ENCODE assay signal across 14 mouse cellular contexts in genomic region chr5:44473857-44474762, GRCm38 (mm10).
A peak's percentile ranks its signal among the peaks of the same experiment; 100 is the strongest.
DNase-seq lines count a peak whose midpoint lies in the region; ATAC-seq lines count a peak whose summit lies in the region.
"Had no signal": no experiment of that assay in that cellular context is flagged by ENCODE, and none has a peak within 500 bp of the region (broad histone marks: within the 10 kb centered on the region; RNA-seq: fewer than 3 reads in every experiment).

No protein-coding gene starts in this region.

- DNase-seq in hindbrain, embryonic 11.5 days (ENCODE audit: low spot score) = no peak
- DNase-seq in spleen, adult 18-20 months = no peak
- DNase-seq in T-cell, adult 2 months (ENCODE audit: low spot score) = no peak
- DNase-seq: cerebellum, adult 8-10 months; kidney, adult 18-20 months; lung, adult 18-20 months; right cerebral cortex, postnatal 14 days had no signal

- 0 out of 2 replicates have a peak overlapping the region, but pooled peaks have one; percentile 40 for H3K27ac ChIP-seq in hindbrain, embryonic 13.5 days
- H3K27ac ChIP-seq in hindbrain, embryonic 11.5 days (ENCODE audit: low read depth, low read length) = no peak overlapping the region
- H3K27ac ChIP-seq in forebrain, embryonic 12.5 days = 0 out of 2 replicates have a peak overlapping the region, but pooled peaks have one; percentile 42
- H3K27ac ChIP-seq in hindbrain, embryonic 15.5 days (replicated peaks) = no peak overlapping the region
- H3K27ac ChIP-seq in neural tube, embryonic 13.5 days (replicated peaks) = no peak overlapping the region
- H3K27ac ChIP-seq: heart, embryonic 13.5 days; left cerebral cortex, adult 2 months; macrophage had no signal

- peak; percentile 86 for ATAC-seq in hindbrain, embryonic 13.5 days (ENCODE audit: low FRiP score)
- ATAC-seq in hindbrain, embryonic 11.5 days (ENCODE audit: low FRiP score) = no peak
- peak; percentile 84; the same call in 1 of the 2 replicates for ATAC-seq in forebrain, embryonic 12.5 days (ENCODE audit: low FRiP score)
- peak; percentile 76 for ATAC-seq in hindbrain, embryonic 15.5 days (ENCODE audit: low FRiP score, low read depth)
- ATAC-seq in neural tube, embryonic 13.5 days (ENCODE audit: low read depth) = peak; percentile 76

- 0 out of 2 replicates have a peak, but pooled peaks cover 1% of the 10 kb centered on the region for H3K27me3 ChIP-seq in hindbrain, embryonic 13.5 days
- H3K27me3 ChIP-seq in hindbrain, embryonic 11.5 days (ENCODE audit: control insufficient read depth, insufficient read depth, low read length) = no peaks in the 10 kb centered on the region
- H3K27me3 ChIP-seq in forebrain, embryonic 12.5 days = 0 out of 2 replicates have a peak, but pooled peaks cover 4% of the 10 kb centered on the region
- no peaks in the 10 kb centered on the region for H3K27me3 ChIP-seq in hindbrain, embryonic 15.5 days
- no peaks in the 10 kb centered on the region for H3K27me3 ChIP-seq in neural tube, embryonic 13.5 days
- H3K27me3 ChIP-seq: heart, embryonic 13.5 days had no signal

- no peak overlapping the region for H3K4me2 ChIP-seq in hindbrain, embryonic 13.5 days
- no peak overlapping the region for H3K4me2 ChIP-seq in hindbrain, embryonic 11.5 days (replicated peaks; ENCODE audit: low read depth, low read length)
- no peak overlapping the region for H3K4me2 ChIP-seq in forebrain, embryonic 12.5 days
- H3K4me2 ChIP-seq in hindbrain, embryonic 15.5 days = no peak overlapping the region
- H3K4me2 ChIP-seq in neural tube, embryonic 13.5 days = no peak overlapping the region
- H3K4me2 ChIP-seq: heart, embryonic 13.5 days had no signal

- H3K4me3 ChIP-seq in hindbrain, embryonic 13.5 days = no peak overlapping the region
- no peak overlapping the region for H3K4me3 ChIP-seq in hindbrain, embryonic 11.5 days (ENCODE audit: low read depth, low read length)
- no peak overlapping the region for H3K4me3 ChIP-seq in forebrain, embryonic 12.5 days (replicated peaks)
- H3K4me3 ChIP-seq in hindbrain, embryonic 15.5 days = no peak overlapping the region
- no peak overlapping the region for H3K4me3 ChIP-seq in neural tube, embryonic 13.5 days
- H3K4me3 ChIP-seq: heart, embryonic 13.5 days; left cerebral cortex, adult 2 months had no signal

- H3K9me3 ChIP-seq in hindbrain, embryonic 13.5 days = no peaks in the 10 kb centered on the region
- H3K9me3 ChIP-seq in hindbrain, embryonic 11.5 days (ENCODE audit: control insufficient read depth, low read length) = no peaks in the 10 kb centered on the region
- no peaks in the 10 kb centered on the region for H3K9me3 ChIP-seq in forebrain, embryonic 12.5 days
- no peaks in the 10 kb centered on the region for H3K9me3 ChIP-seq in hindbrain, embryonic 15.5 days
- H3K9me3 ChIP-seq in neural tube, embryonic 13.5 days = no peaks in the 10 kb centered on the region
- H3K9me3 ChIP-seq: heart, embryonic 13.5 days had no signal

- H3K36me3 ChIP-seq in hindbrain, embryonic 13.5 days = no peaks in the 10 kb centered on the region
- H3K36me3 ChIP-seq in hindbrain, embryonic 11.5 days (ENCODE audit: control insufficient read depth, insufficient read depth, low read length) = no peaks in the 10 kb centered on the region
- no peaks in the 10 kb centered on the region for H3K36me3 ChIP-seq in forebrain, embryonic 12.5 days (replicated peaks)
- no peaks in the 10 kb centered on the region for H3K36me3 ChIP-seq in hindbrain, embryonic 15.5 days
- H3K36me3 ChIP-seq in neural tube, embryonic 13.5 days = no peaks in the 10 kb centered on the region
- H3K36me3 ChIP-seq: heart, embryonic 13.5 days had no signal

- H3K4me1 ChIP-seq in hindbrain, embryonic 13.5 days (replicated peaks) = peaks cover 10% of the 10 kb centered on the region; the same call in 1 of the 2 replicates
- no peaks in the 10 kb centered on the region for H3K4me1 ChIP-seq in hindbrain, embryonic 11.5 days (replicated peaks; ENCODE audit: control insufficient read depth, insufficient read depth, low read length)
- H3K4me1 ChIP-seq in forebrain, embryonic 12.5 days = 0 out of 2 replicates have a peak, but pooled peaks cover 5% of the 10 kb centered on the region
- H3K4me1 ChIP-seq in hindbrain, embryonic 15.5 days (replicated peaks) = 0 out of 2 replicates have a peak, but pooled peaks cover 6% of the 10 kb centered on the region
- peaks cover 14% of the 10 kb centered on the region; the same call in 1 of the 2 replicates for H3K4me1 ChIP-seq in neural tube, embryonic 13.5 days (replicated peaks)
- H3K4me1 ChIP-seq: heart, embryonic 13.5 days had no signal

- WGBS in hindbrain, embryonic 13.5 days = 68% methylated on average over 10 of the region's 10 CpGs
- WGBS in hindbrain, embryonic 11.5 days = 86% methylated on average over 7 of the region's 10 CpGs
- 65% methylated on average over 9 of the region's 10 CpGs for WGBS in forebrain, embryonic 12.5 days
- 66% methylated on average over 10 of the region's 10 CpGs for WGBS in hindbrain, embryonic 15.5 days
- 58% methylated on average over 10 of the region's 10 CpGs for WGBS in neural tube, embryonic 13.5 days

- H3K9ac ChIP-seq in hindbrain, embryonic 13.5 days = no peak overlapping the region
- H3K9ac ChIP-seq in hindbrain, embryonic 11.5 days (ENCODE audit: low read depth, low read length) = no peak overlapping the region
- no peak overlapping the region for H3K9ac ChIP-seq in forebrain, embryonic 12.5 days
- H3K9ac ChIP-seq in hindbrain, embryonic 15.5 days = no peak overlapping the region
- no peak overlapping the region for H3K9ac ChIP-seq in neural tube, embryonic 13.5 days
- H3K9ac ChIP-seq: heart, embryonic 13.5 days had no signal

Comparison
In these comparisons a context has a peak if more than half of its experiments do, and no peak if none do; other contexts are left out.
1. H3K27ac ChIP-seq: peak in hindbrain, embryonic 13.5 days (single experiment) and forebrain, embryonic 12.5 days (single experiment); none in hindbrain, embryonic 11.5 days (single experiment), hindbrain, embryonic 15.5 days (single experiment) and neural tube, embryonic 13.5 days (single experiment).